In the genomic region with DNA sequence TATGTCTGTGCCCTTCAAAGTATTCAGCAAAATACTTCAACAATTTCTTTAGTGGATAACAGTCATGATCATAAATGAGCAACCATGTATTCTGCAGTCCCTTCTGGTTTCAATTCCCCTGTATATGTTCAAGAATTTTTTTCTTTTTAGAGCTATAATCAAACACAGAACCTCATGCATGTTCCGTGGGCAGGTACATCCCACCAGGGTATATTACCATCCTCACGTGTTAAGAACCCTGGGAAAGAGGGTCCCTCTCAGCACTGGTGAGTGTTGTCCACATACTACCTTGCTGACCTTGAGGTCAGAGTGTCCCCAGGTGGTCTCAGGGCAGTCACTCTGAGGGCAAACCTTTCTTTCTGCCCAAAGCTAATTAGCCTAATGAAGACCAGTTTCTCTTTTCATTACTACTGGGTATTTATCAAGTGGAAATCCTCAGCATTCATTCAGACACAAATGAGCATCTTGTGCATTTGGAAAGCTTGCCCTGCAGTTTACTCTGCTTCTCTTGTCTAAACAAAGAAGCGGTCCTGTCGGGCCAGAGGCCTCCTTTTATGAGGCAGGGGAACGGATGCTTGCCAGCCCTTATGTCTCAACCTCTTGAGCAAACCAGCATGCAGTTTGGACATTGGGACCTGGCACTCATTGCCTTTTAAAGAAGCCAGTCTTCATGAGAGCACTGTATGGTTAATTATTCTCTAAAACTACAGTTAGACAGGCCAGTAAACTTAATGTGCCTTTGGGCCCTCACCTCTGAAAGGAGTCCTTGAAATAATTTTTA, we compare ENCODE assay signal across 15 mouse cellular contexts.
A peak's percentile ranks its signal among the peaks of the same experiment; 100 is the strongest.
DNase-seq lines count a peak whose midpoint lies in the region; ATAC-seq and TF ChIP-seq lines count a peak whose summit lies in the region.
"Had no signal": no experiment of that assay in that cellular context is flagged by ENCODE, and none has a peak within 500 bp of the region (broad histone marks: within the 10 kb centered on the region; RNA-seq: fewer than 3 reads in every experiment).

No protein-coding gene starts in this region.

- no peak overlapping the region for H3K4me2 ChIP-seq in liver, postnatal 0 days (ENCODE audit: low read depth, low read length)
- H3K4me2 ChIP-seq in kidney, embryonic 16.5 days (replicated peaks; ENCODE audit: low read depth, low read length) = no peak overlapping the region
- H3K4me2 ChIP-seq: embryonic facial prominence, embryonic 13.5 days had no signal

- intact Hi-C loops in heart, postnatal 14 days (cut with DNase I) = no loop called here

- H3K4me3 ChIP-seq in liver, postnatal 0 days (ENCODE audit: low read depth, low read length) = no peak overlapping the region
- H3K4me3 ChIP-seq in kidney, embryonic 16.5 days (ENCODE audit: low read length) = no peak overlapping the region
- H3K4me3 ChIP-seq: embryonic facial prominence, embryonic 13.5 days; left cerebral cortex, adult 2 months had no signal

- no peaks in the 10 kb centered on the region for H3K27me3 ChIP-seq in liver, postnatal 0 days (ENCODE audit: insufficient read depth, low read length)
- H3K27me3 ChIP-seq in kidney, embryonic 16.5 days (ENCODE audit: insufficient read depth, low read length) = no peaks in the 10 kb centered on the region
- H3K27me3 ChIP-seq: embryonic facial prominence, embryonic 13.5 days had no signal

- ATAC-seq in liver, postnatal 0 days = no peak; the same call in 1 of the 2 replicates
- ATAC-seq in kidney, embryonic 16.5 days (ENCODE audit: low FRiP score, low TSS enrichment) = peak; percentile 89
- ATAC-seq: Patski had no signal

- H3K9me3 ChIP-seq in liver, postnatal 0 days (ENCODE audit: low read length) = no peaks in the 10 kb centered on the region
- no peaks in the 10 kb centered on the region for H3K9me3 ChIP-seq in kidney, embryonic 16.5 days (ENCODE audit: low read length)
- H3K9me3 ChIP-seq: embryonic facial prominence, embryonic 13.5 days had no signal

- no peak for TF ChIP-seq CTCF in liver, postnatal 0 days (IDR thresholded peaks at IDR 0.05; ENCODE audit: low read depth)

- no peak for TF ChIP-seq EP300 in liver, postnatal 0 days (IDR thresholded peaks at IDR 0.05; ENCODE audit: low read depth)

- 64% methylated on average over 5 of the region's 5 CpGs for WGBS in liver, postnatal 0 days (ENCODE audit: insufficient replicate concordance)
- WGBS in kidney, embryonic 16.5 days = 39% methylated on average over 5 of the region's 5 CpGs

- no peaks in the 10 kb centered on the region for H3K36me3 ChIP-seq in liver, postnatal 0 days (replicated peaks; ENCODE audit: insufficient read depth, low read length)
- no peaks in the 10 kb centered on the region for H3K36me3 ChIP-seq in kidney, embryonic 16.5 days (ENCODE audit: insufficient read depth, low read length)
- H3K36me3 ChIP-seq: embryonic facial prominence, embryonic 13.5 days had no signal

- no peaks in the 10 kb centered on the region for H3K4me1 ChIP-seq in liver, postnatal 0 days (ENCODE audit: insufficient read depth)
- H3K4me1 ChIP-seq in kidney, embryonic 16.5 days (ENCODE audit: insufficient read depth, low read length) = peaks cover 7% of the 10 kb centered on the region; the same call in 1 of the 2 replicates

- DNase-seq in embryo, embryonic 10 days (ENCODE audit: low spot score) = peak; percentile 22
- DNase-seq in embryo, embryonic 10.5 days (ENCODE audit: low spot score) = no peak
- peak; percentile 17 for DNase-seq in liver, postnatal 0 days
- DNase-seq in liver = no peak
- peak; percentile 14 for DNase-seq in ZHBTc4 (ENCODE audit: low read depth, low spot score)
- DNase-seq in T-cell, adult 2 months (ENCODE audit: low spot score) = no peak
- DNase-seq in heart, postnatal 14 days = no peak
- DNase-seq: B cell, adult 2 months; gastrocnemius, postnatal 25 days; thymus, adult 18-20 months had no signal

- no peak overlapping the region for H3K9ac ChIP-seq in liver, postnatal 0 days (replicated peaks)
- no peak overlapping the region for H3K9ac ChIP-seq in kidney, embryonic 16.5 days (replicated peaks; ENCODE audit: low read length)
- H3K9ac ChIP-seq: embryonic facial prominence, embryonic 13.5 days had no signal

- no peak overlapping the region for H3K27ac ChIP-seq in liver, postnatal 0 days (ENCODE audit: low read depth)
- peak overlapping the region; percentile 52; the same call in 1 of the 2 replicates for H3K27ac ChIP-seq in kidney, embryonic 16.5 days (ENCODE audit: low read length)
- H3K27ac ChIP-seq: embryonic facial prominence, embryonic 13.5 days; left cerebral cortex, adult 2 months; macrophage had no signal

Comparison
In these comparisons a context has a peak if more than half of its experiments do, and no peak if none do; other contexts are left out.
1. DNase-seq: peak in embryo, embryonic 10 days (single experiment), liver, postnatal 0 days (single experiment) and ZHBTc4 (single experiment); none in embryo, embryonic 10.5 days (single experiment), liver (single experiment), T-cell, adult 2 months (single experiment) and heart, postnatal 14 days (0 of 2).